Mouse (Mus musculus) spleen, adult 2 months (tissue): ENCODE measurements around the gene Wee1.

Experiments used
- CTCF ChIP-seq: fragments of 200-500 bp; IDR thresholded peaks from 2 replicates; pipeline ENCODE4 v1.5.1; 2011; ENCODE audit warnings: mild to moderate bottlenecking, inconsistent platforms; ENCODE audit not compliant: insufficient read depth, insufficient read length, insufficient replicate concordance; ENCODE audit errors: extremely low read depth
- POLR2A ChIP-seq: fragments of 200-500 bp; IDR thresholded peaks from 2 replicates; pipeline ENCODE4 v1.6.1; 2011; ENCODE audit warnings: low read depth, low read length, inconsistent platforms

GRCm38 (mm10) chr7:110152891-110153290, 31.0 kb downstream of the Wee1 start:
- no peak for TF ChIP-seq CTCF
- TF ChIP-seq POLR2A, result no peak
